Mouse (Mus musculus) hindbrain, embryonic 16.5 days (tissue): ENCODE measurements around the gene Ndst4. TPM values are rescaled to one million over a fixed set of nuclear protein-coding genes. Genes with fewer than 3 reads are reported as not detected.

Experiments used
- ATAC-seq: fragments of 200-750 bp; cut with Nextera tagmentation; 2 replicates; pipeline ENCODE4 v1.8.0; 2017; ENCODE audit warnings: moderate TSS enrichment, moderate library complexity
- H3K27ac ChIP-seq: fragments of 300-500 bp; sonication (generic); 2 replicates; pipeline ENCODE4 v1.5.1; 2014; ENCODE audit warnings: low read depth, mild to moderate bottlenecking, control low read depth, low read length, moderate library complexity
- H3K27me3 ChIP-seq: fragments of 300-500 bp; sonication (generic); replicated peaks from 2 replicates; pipeline ENCODE4 v1.6.1; 2014; ENCODE audit warnings: low read length; ENCODE audit not compliant: control insufficient read depth, insufficient read depth
- H3K36me3 ChIP-seq: fragments of 300-500 bp; sonication (generic); 2 replicates; pipeline ENCODE4 v1.6.1; 2014; ENCODE audit warnings: mild to moderate bottlenecking, low read length, moderate library complexity, mixed read lengths; ENCODE audit not compliant: control insufficient read depth, insufficient read depth
- H3K4me1 ChIP-seq: fragments of 300-500 bp; sonication (generic); 2 replicates; pipeline ENCODE4 v1.6.1; 2014; ENCODE audit warnings: low read depth, low read length; ENCODE audit not compliant: control insufficient read depth, insufficient read depth
- H3K4me2 ChIP-seq: fragments of 300-500 bp; sonication (generic); 2 replicates; pipeline ENCODE4 v1.6.1; 2014; ENCODE audit warnings: mild to moderate bottlenecking, low read length, control low read depth, moderate library complexity
- H3K4me3 ChIP-seq: fragments of 300-500 bp; sonication (generic); 2 replicates; pipeline ENCODE4 v1.5.1; 2014; ENCODE audit warnings: mild to moderate bottlenecking, low read length, control low read depth, moderate library complexity
- H3K9ac ChIP-seq: fragments of 300-500 bp; sonication (generic); 2 replicates; pipeline ENCODE4 v1.6.1; 2014; ENCODE audit warnings: low read depth, mild to moderate bottlenecking, control low read depth, low read length, moderate library complexity
- H3K9me3 ChIP-seq: fragments of 300-500 bp; sonication (generic); 2 replicates; pipeline ENCODE4 v1.6.1; 2014; ENCODE audit warnings: mild to moderate bottlenecking, low read length, moderate library complexity; ENCODE audit not compliant: control insufficient read depth
- WGBS: fragments of 180-500 bp; shearing (Covaris S2); extraction: QIAGEN DNeasy Blood & Tissue Kit; methylation state at CpG from one replicate; pipeline ENCODE4 v1.1.7; 2014; 5-methylcytosine and 5-hydroxymethylcytosine counted together
- polyA plus RNA-seq: library from polyadenylated mRNA; unstranded; fragments of >200 nt; fragmentation: Nextera tagmentation; extraction: Ambion mirVana; gene quantifications from 2 replicates; pipeline ENCODE4 v1.2.1, GENCODE M21; 2015

The Ndst4 gene
- polyA plus RNA-seq, 1 experiment from 2014 or later: 3.4 TPM

GRCm38 (mm10) chr3:125687601-125688000 lies 283.7 kb downstream of the Ndst4 start:
- Histone ChIP-seq H3K27me3 (no peaks in the 10 kb centered on the region), H3K4me3 (no peak overlapping the region), H3K4me2 (no peak overlapping the region), H3K9ac (no peak overlapping the region), H3K4me1 (no peaks in the 10 kb centered on the region), H3K36me3 (no peaks in the 10 kb centered on the region), H3K27ac (no peak overlapping the region), H3K9me3 (no peaks in the 10 kb centered on the region)
- no peak for ATAC-seq
- 71% methylated on average over 2 of the region's 2 CpGs for WGBS

- no peaks in the 10 kb centered on the region for H3K36me3 ChIP-seq
- H3K27ac ChIP-seq: no peak overlapping the region
- H3K4me2 ChIP-seq: no peak overlapping the region
- no peaks in the 10 kb centered on the region for H3K4me1 ChIP-seq
- no peaks in the 10 kb centered on the region for H3K9me3 ChIP-seq
- ATAC-seq: no peak
- H3K9ac ChIP-seq: no peak overlapping the region
- H3K4me3 ChIP-seq: no peak overlapping the region
- WGBS: 64% methylated on average over 1 of the region's 1 CpGs
- no peaks in the 10 kb centered on the region for H3K27me3 ChIP-seq
Observed at GRCm38 (mm10) chr3:125690948-125691347, 287.1 kb downstream of the Ndst4 start.

GRCm38 (mm10) chr3:125722953-125723352 lies 319.1 kb downstream of the Ndst4 start:
- Histone ChIP-seq H3K9me3 (no peaks in the 10 kb centered on the region), H3K4me1 (no peaks in the 10 kb centered on the region), H3K9ac (no peak overlapping the region), H3K4me2 (no peak overlapping the region), H3K27me3 (no peaks in the 10 kb centered on the region), H3K27ac (no peak overlapping the region), H3K4me3 (no peak overlapping the region), H3K36me3 (no peaks in the 10 kb centered on the region)
- ATAC-seq: no peak
- 73% methylated on average over 2 of the region's 2 CpGs for WGBS

DNA sequence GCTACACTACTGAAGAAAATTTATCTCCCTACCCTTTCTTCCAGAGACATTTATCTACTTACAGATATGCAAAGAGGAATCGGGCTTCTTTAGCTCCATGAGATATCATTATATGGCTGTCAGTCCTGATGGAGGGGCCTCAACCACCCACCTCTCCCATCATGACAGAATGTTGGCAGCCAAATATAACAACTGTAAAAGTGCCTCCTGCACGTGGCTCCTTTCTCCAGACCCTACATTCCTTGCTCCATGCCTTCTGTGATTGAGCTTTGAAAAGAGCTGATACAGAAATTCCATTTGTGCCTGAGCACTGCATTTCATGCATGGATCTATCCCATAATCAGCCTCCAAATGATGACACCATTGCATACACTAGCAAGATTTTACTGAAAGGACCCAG lies 331.1 kb downstream of the Ndst4 start:
- no peak overlapping the region for H3K9ac ChIP-seq
- no peaks in the 10 kb centered on the region for H3K4me1 ChIP-seq
- no peak overlapping the region for H3K4me2 ChIP-seq
- no peak for ATAC-seq
- H3K9me3 ChIP-seq: no peaks in the 10 kb centered on the region
- no peak overlapping the region for H3K4me3 ChIP-seq
- 91% methylated on average over 2 of the region's 2 CpGs for WGBS
- H3K36me3 ChIP-seq: no peaks in the 10 kb centered on the region
- no peak overlapping the region for H3K27ac ChIP-seq
- no peaks in the 10 kb centered on the region for H3K27me3 ChIP-seq

GRCm38 (mm10) chr3:125744468-125745141 lies 340.7 kb downstream of the Ndst4 start:
- no peaks in the 10 kb centered on the region for H3K9me3 ChIP-seq
- no peak for ATAC-seq
- H3K36me3 ChIP-seq: no peaks in the 10 kb centered on the region
- H3K27ac ChIP-seq: no peak overlapping the region
- H3K27me3 ChIP-seq: no peaks in the 10 kb centered on the region
- H3K4me3 ChIP-seq: no peak overlapping the region
- WGBS: 82% methylated on average over 3 of the region's 3 CpGs
- no peak overlapping the region for H3K4me2 ChIP-seq
- no peak overlapping the region for H3K9ac ChIP-seq
- H3K4me1 ChIP-seq: no peaks in the 10 kb centered on the region

DNA sequence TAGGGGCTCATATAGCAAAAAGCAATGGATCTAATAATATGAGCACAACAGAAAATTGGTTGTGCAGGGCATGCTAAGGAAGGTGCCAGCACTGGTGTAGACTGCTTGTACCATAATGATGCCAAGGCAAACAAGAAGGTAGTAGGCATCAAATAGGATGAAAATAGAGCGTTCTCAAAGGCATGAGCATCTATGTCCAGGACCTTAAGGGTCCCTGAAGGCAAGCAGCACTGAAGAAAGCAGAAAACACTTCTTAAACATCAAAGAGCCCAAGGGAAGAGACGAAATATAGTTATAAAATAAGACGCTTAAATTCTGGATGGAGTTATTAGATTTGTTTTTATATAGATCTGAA lies 341.2 kb downstream of the Ndst4 start:
- H3K27ac ChIP-seq: no peak overlapping the region
- no peak overlapping the region for H3K4me3 ChIP-seq
- no peak overlapping the region for H3K9ac ChIP-seq
- ATAC-seq: no peak
- H3K9me3 ChIP-seq: no peaks in the 10 kb centered on the region
- H3K4me2 ChIP-seq: no peak overlapping the region
- no peaks in the 10 kb centered on the region for H3K36me3 ChIP-seq
- no peaks in the 10 kb centered on the region for H3K27me3 ChIP-seq
- H3K4me1 ChIP-seq: no peaks in the 10 kb centered on the region
- 87% methylated on average over 3 of the region's 3 CpGs for WGBS

DNA sequence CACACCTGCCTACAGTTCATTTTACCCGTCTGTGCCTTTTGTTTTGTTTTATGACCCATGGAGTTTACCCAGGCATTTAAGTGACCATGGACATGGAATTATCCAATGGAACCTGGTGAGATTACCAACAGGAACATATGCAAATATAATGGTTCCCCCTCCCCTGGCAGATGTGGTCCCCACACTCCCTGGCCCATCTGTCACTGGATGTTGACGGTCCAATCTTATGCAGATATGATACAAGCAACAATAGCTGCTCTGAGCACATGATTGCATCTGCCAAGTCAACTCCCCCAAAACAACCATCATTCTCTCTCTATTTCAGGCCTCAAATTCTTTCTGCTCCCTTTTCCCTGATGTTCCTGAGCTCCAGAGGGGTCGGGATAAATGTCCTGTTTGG lies 342.5 kb downstream of the Ndst4 start:
- Histone ChIP-seq H3K27me3 (no peaks in the 10 kb centered on the region), H3K4me3 (no peak overlapping the region), H3K9me3 (no peaks in the 10 kb centered on the region), H3K27ac (no peak overlapping the region), H3K9ac (no peak overlapping the region), H3K36me3 (no peaks in the 10 kb centered on the region), H3K4me2 (no peak overlapping the region), H3K4me1 (no peaks in the 10 kb centered on the region)
- no peak for ATAC-seq
- WGBS: 48% methylated on average over 3 of the region's 3 CpGs

DNA sequence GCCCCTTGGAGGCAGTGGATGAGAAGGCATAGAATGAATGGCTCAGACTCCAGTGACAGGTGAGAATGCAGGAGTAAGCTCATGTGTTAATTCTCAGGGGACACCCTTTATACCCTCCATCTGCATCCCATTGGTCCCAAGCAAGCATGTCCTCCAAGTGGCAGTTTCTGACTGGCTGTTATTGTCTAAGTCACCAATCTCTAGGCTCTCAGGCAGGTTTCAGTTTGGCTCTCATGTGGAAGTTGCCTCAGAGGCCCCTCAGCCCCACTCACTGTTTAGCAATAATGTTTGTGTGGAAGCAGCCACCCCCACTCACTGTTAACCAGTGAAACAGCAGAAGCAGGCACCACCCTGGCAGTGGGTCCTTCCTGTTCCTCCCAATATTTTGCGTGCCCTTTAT lies 353.0 kb downstream of the Ndst4 start:
- no peak overlapping the region for H3K27ac ChIP-seq
- H3K9ac ChIP-seq: no peak overlapping the region
- no peaks in the 10 kb centered on the region for H3K27me3 ChIP-seq
- no peaks in the 10 kb centered on the region for H3K4me1 ChIP-seq
- H3K4me3 ChIP-seq: no peak overlapping the region
- no peak for ATAC-seq
- WGBS: 87% methylated on average over 1 of the region's 1 CpGs
- no peaks in the 10 kb centered on the region for H3K9me3 ChIP-seq
- H3K36me3 ChIP-seq: no peaks in the 10 kb centered on the region
- no peak overlapping the region for H3K4me2 ChIP-seq

GRCm38 (mm10) chr3:125760711-125761110 lies 356.8 kb downstream of the Ndst4 start:
- Histone ChIP-seq H3K4me2 (no peak overlapping the region), H3K27me3 (no peaks in the 10 kb centered on the region), H3K27ac (no peak overlapping the region), H3K9ac (no peak overlapping the region), H3K9me3 (no peaks in the 10 kb centered on the region), H3K4me3 (no peak overlapping the region), H3K4me1 (no peaks in the 10 kb centered on the region), H3K36me3 (no peaks in the 10 kb centered on the region)
- ATAC-seq: no peak
